Mouse (Mus musculus) left cerebral cortex, postnatal 4 days (tissue): ENCODE measurements around the gene Wfdc15b. TPM values are rescaled to one million over a fixed set of nuclear protein-coding genes. Genes with fewer than 3 reads are reported as not detected.
"Not testable (repeated sequence)": the region's sequence is repeated elsewhere in the genome, so short reads cannot be mapped to it uniquely, and the experiment has no call there.

ENCODE experiments used
- DNase-seq: peaks from one replicate; pipeline ENCODE4 v3.0.0-alpha.2; 2022
- intact Hi-C: fragments of 180-260 bp; cut with DNase I; formaldehyde crosslinking; loops from one replicate; pipeline ENCODE4 v1.15.1; 2025
- total RNA-seq, 2 experiments: library from RNA; stranded (reverse); gene quantifications; 2 replicates each; pipeline ENCODE4 v1.2.3; 2021

Wfdc15b gene
- not detected for total RNA-seq

DNA sequence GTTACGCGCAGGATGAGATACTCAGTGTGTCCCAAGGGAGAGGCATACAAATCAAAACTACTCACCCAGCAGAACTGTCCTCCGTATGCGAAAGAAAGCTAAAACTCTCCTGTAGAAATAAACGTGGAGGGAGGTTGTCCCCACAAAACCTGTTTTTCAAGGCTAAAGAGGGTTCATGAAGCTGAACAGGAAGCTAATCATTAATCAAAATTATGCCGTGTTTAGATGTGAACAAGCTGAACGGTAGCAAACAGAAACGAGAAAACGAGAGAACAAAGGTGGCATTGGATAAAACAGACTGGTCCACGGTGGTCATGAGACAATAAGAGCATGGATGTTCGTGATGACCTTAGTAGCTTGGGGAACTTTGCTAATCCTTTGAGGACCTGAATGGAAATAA, at the start of gene Wfdc15b:
TSS of gene Wfdc15b (minus strand) at position 139 of the 400 bp plus-strand sequence.
- DNase-seq: no peak
- intact Hi-C loops: no loop called here

GRCm38 (mm10) chr2:164256540-164256939, 35.1 kb upstream of the Wfdc15b start, which contains the start of gene Svs3b:
Svs3b (minus strand) TSS chr2:164256640.
- DNase-seq, intact Hi-C loops: not testable (repeated sequence)

DNA sequence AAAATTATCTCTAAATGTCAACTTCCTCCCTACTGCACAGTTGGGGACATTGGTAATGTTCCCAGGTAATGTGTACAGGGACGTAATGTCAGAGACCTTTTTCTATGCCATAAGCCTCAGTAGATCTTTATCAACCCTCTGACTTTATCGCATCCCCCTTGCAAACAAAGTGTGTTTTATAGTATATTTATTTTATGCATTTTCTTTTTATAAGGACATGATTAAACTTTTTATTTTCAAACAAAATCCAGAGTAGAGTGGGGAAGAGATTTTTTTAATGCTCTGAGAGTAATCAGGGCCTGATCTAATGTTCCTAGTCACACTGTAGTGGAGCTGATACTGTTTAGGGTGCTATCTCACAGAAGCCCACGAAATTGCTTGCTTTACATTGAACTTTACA, 16.9 kb upstream of the Wfdc15b start, which contains the start of gene Svs2:
TSS of gene Svs2 (minus strand) at position 101 of the 400 bp plus-strand sequence.
- no peak for DNase-seq
- intact Hi-C loops: no loop called here

- intact Hi-C loops: no loop called here
- no peak for DNase-seq
These were observed 11.2 kb upstream of the Wfdc15b start for GRCm38 (mm10) chr2:164232671-164233070.

DNA sequence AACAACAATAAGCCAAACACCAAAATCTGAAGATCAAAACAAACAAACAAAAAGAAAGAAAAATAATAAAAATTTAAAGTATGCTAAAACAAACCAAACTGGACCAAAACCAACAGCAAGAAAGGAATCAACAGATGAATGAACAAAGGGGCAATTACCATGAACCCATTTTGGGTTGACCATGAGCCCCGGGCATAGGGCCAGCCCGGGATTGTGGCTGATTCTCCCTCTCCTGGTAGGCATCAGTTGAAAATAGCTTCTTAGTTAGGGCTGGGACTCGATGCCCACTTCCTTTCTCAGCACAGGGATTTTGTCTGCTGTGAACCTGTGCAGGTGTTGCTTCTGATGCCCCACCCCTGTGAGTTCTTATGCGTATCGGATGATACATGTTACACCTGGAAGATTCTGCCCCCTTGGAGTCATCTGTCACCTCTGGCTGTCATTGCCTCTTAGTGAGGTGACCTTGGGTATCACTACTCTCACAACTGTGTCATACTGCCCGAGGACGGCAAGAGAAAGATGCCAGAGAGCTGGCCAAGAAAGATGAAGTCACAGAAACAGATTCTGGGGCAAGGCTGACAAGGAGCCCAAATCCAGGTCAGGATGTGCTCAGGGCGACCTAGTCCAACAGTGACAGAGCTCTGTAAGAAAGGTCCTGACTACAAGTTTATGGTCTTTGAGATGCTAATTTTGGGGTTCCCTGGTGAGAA, 7.1 kb upstream of the Wfdc15b start:
- no peak for DNase-seq
- intact Hi-C loops: no loop called here

DNA sequence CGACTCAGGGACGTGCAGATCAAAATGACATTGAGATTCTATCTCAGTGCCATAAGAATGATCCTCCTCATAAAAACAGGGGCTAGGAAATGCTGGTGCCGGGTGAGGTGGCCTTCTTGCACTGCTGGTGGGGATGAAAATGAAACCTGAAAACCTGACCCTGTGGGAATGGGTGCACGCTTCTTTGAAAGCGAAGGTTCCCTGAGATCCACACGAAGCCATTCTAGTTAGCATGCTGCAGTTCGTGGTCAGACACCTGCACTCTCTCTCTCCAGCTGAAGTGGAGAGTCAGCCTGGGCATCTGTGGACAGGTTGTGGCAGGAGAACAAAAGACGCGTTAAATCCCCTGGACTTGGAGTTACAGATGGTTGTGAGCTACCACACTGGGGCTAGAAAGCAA, 2.2 kb downstream of the Wfdc15b start:
- no peak for DNase-seq
- intact Hi-C loops: no loop called here

GRCm38 (mm10) chr2:164212711-164213110, 8.7 kb downstream of the Wfdc15b start:
- intact Hi-C loops: no loop called here
- DNase-seq: no peak

DNA sequence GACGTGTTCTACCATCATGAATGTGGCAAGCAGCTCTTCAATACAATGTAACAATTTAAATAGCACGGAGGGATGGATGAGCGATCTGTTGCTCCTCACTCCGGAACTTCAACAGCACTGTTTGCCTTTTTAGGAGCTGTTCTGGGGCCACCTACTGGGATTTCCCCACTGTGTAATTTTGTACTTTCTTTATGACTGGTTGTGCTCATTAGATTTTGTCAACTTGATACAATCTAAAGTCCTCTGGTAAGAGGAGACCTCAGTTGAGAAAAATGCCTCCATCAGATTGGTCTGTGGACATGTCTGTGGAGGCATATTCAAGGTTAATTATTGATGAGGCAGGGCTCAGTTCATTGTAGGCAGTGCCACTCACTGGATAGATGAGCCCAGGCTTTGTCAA, 10.6 kb downstream of the Wfdc15b start:
- DNase-seq: no peak
- intact Hi-C loops: no loop called here

- DNase-seq: no peak
These were observed 14.8 kb downstream of the Wfdc15b start for GRCm38 (mm10) chr2:164206676-164207075.

GRCm38 (mm10) chr2:164206011-164206410, 15.4 kb downstream of the Wfdc15b start:
- DNase-seq, intact Hi-C loops: not testable (repeated sequence)

More at GRCm38 (mm10) chr2:164206676-164207075, 14.8 kb downstream of the Wfdc15b start:
- intact Hi-C loops: no loop called here

GRCm38 (mm10) chr2:164199626-164200327, 21.7 kb downstream of the Wfdc15b start, which contains the start of gene Wfdc15a:
Wfdc15a (minus strand) TSS chr2:164200130.
- intact Hi-C loops: no loop called here
- no peak for DNase-seq

GRCm38 (mm10) chr2:164196700-164196990, 24.8 kb downstream of the Wfdc15b start:
- DNase-seq: no peak
- intact Hi-C loops: no loop called here

- DNase-seq: no peak
- intact Hi-C loops: no loop called here
These were observed 25.3 kb downstream of the Wfdc15b start for GRCm38 (mm10) chr2:164195971-164196699.

- intact Hi-C loops: no loop called here
- no peak for DNase-seq
These were observed 26.4 kb downstream of the Wfdc15b start for GRCm38 (mm10) chr2:164194959-164195630.

- no peak for DNase-seq
- intact Hi-C loops: no loop called here
These were observed 29.2 kb downstream of the Wfdc15b start for GRCm38 (mm10) chr2:164192279-164192678.

- intact Hi-C loops: no loop called here
- DNase-seq: no peak
These were observed 30.9 kb downstream of the Wfdc15b start, which contains the start of gene Wfdc12 for GRCm38 (mm10) chr2:164190576-164190975. Wfdc12 (minus strand) TSS chr2:164190608.

- intact Hi-C loops: no loop called here
- no peak for DNase-seq
These were observed 32.7 kb downstream of the Wfdc15b start for GRCm38 (mm10) chr2:164188722-164189121.

GRCm38 (mm10) chr2:164184145-164184719, 37.2 kb downstream of the Wfdc15b start:
- intact Hi-C loops: no loop called here
- no peak for DNase-seq

DNA sequence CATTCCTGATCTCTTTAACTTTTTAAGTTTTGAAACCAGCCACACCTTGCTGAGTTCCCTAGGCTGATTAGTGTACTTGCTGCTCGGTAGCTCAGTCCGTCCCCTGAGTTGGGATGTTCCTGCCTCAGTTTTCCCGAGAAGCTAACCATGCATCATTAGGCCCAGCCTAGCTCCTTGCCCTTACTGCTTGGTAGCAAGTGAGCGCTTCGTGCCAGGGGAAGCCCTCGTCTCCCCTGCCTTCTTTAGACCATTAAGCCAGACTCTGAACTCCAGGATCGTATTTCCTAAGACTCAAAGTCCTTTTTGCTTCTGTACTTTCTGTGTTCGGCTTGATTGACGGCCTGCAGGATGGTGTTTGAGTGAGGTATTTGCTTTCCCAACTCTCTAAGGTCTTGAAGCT, 38.1 kb downstream of the Wfdc15b start:
- intact Hi-C loops: no loop called here
- DNase-seq: no peak

DNA sequence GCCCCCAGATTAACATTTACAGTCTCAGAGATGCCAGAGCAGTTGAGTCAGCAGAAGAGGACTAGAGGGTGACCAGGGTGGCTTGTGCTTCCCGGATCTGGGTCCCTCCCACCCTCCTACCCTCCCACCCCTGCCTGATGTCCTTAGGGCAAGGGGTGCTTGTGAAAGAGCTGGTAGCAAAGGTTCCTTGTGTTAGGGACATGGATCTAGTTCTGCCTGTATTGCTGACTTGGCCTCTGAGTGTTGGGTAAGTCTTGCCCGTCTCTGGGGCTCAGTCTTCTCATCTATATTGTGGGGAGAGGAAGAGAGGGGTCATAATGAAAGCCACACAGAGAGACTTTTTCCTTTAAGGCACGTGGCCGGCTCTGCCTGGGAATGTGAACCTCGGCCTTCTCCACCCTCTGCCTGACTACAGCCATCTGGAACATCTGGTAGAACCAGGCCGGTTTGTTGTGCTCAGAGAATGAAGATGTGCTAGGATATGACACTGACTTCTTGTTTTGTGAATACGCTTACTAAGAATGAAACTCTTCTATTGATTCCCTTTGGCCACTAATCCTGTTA, 38.7 kb downstream of the Wfdc15b start, which contains the start of gene Wfdc5:
TSS of gene Wfdc5 (minus strand) at position 51 of the 564 bp plus-strand sequence.
- DNase-seq: no peak
- intact Hi-C loops: no loop called here
